Mouse (Mus musculus) heart, adult 2 months (tissue): Measurements from ENCODE around the gene Cygb. TPM values are rescaled to one million over a fixed set of nuclear protein-coding genes. Genes with fewer than 3 reads are reported as not detected.
A peak's percentile ranks its signal among the peaks of the same experiment; 100 is the strongest.

Experiments
- DNase-seq, 2 experiments: peaks; one replicate each; pipeline ENCODE4 v3.0.0; 2021
- H3K27ac ChIP-seq: fragments of 200-600 bp; 2 replicates; pipeline ENCODE4 v1.8.1; 2022
- H3K27me3 ChIP-seq: fragments of 200-500 bp; 2 replicates; pipeline ENCODE4 v1.6.1; 2012; ENCODE audit warnings: mild to moderate bottlenecking, low read length, inconsistent platforms, mixed read lengths; ENCODE audit not compliant: control insufficient read depth, insufficient read depth
- H3K36me3 ChIP-seq: fragments of 200-500 bp; 2 replicates; pipeline ENCODE4 v1.6.1; 2012; ENCODE audit warnings: low read length, inconsistent platforms; ENCODE audit not compliant: control insufficient read depth, insufficient read depth
- H3K4me1 ChIP-seq: fragments of 200-500 bp; 2 replicates; pipeline ENCODE4 v1.6.1; 2011; ENCODE audit warnings: low read length; ENCODE audit not compliant: control insufficient read depth, insufficient read depth
- H3K4me3 ChIP-seq: fragments of 200-600 bp; 2 replicates; pipeline ENCODE4 v1.8.1; 2022
- H3K79me2 ChIP-seq: fragments of 200-500 bp; replicated peaks from 2 replicates; pipeline ENCODE4 v1.6.1; 2012; ENCODE audit warnings: mild to moderate bottlenecking, inconsistent platforms, low read length, moderate library complexity, mixed read lengths; ENCODE audit not compliant: control insufficient read depth, insufficient read depth
- H3K9ac ChIP-seq: fragments of 200-500 bp; 2 replicates; pipeline ENCODE4 v1.6.1; 2012; ENCODE audit warnings: low read depth, mild to moderate bottlenecking, control low read depth, inconsistent platforms, low read length, mixed read lengths
- CTCF ChIP-seq: fragments of 200-600 bp; IDR thresholded peaks from 2 replicates; pipeline ENCODE4 v1.8.1; 2022; ENCODE audit warnings: antibody characterized with exemption, mild to moderate bottlenecking, moderate library complexity
- EP300 ChIP-seq: fragments of 200-500 bp; IDR thresholded peaks from 2 replicates; pipeline ENCODE4 v1.6.1; 2011; ENCODE audit warnings: low read depth, low read length, control low read depth; ENCODE audit not compliant: insufficient read depth
- POLR2A ChIP-seq: fragments of 200-500 bp; IDR thresholded peaks from 2 replicates; pipeline ENCODE4 v1.6.1; 2011; ENCODE audit warnings: mild to moderate bottlenecking, low read depth, low read length, control low read depth; ENCODE audit not compliant: insufficient read depth
- WGBS: fragments of 180-500 bp; shearing (Covaris S2); methylation state at CpG from one replicate; pipeline ENCODE4 v1.1.7; 2018; 5-methylcytosine and 5-hydroxymethylcytosine counted together
- intact Hi-C: fragments of 180-260 bp; cut with DNase I; formaldehyde crosslinking; loops from one replicate; pipeline ENCODE4 v1.15.1; 2025
- polyA plus RNA-seq: library from polyadenylated mRNA; depleted of rRNA; stranded (reverse); fragments of >200 nt; gene quantifications from 2 replicates; pipeline ENCODE4 v1.2.3, GENCODE M21; 2012
- total RNA-seq, 2 experiments: library from RNA; stranded (reverse); gene quantifications; 2 replicates each; pipeline ENCODE4 v1.2.3; 2021

Gene Cygb
- total and polyA plus RNA-seq, 3 experiments: 42.5 to 55.0 (median 50.3) TPM

- 3% methylated on average over 65 of the region's 73 CpGs for WGBS
- H3K27me3 ChIP-seq: no peaks in the 10 kb centered on the region
These were observed 40.4 kb upstream of the Cygb start for GRCm38 (mm10) chr11:116694250-116695193.

DNA sequence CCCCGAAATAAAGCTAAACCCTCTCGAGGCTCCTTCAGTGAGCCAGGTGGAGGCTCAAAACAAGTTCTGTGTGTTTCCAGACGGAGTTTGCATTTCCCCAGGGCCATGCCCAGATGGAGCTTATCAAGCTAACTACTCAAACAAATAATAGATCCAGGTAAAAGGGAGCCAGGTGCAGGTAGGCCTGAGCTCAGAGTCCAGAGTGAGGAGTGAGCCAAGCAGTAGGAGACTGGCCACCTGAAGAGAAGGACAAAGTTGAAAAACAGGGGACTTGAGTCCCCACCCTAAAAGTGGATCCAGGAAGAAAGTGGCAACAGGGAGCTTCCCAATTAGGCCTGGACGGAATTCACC, 39.8 kb upstream of the Cygb start:
- WGBS: 66% methylated on average over 4 of the region's 4 CpGs
- Histone ChIP-seq H3K9ac (peak overlapping the region; percentile 77), H3K36me3 (no peaks in the 10 kb centered on the region), H3K27me3 (no peaks in the 10 kb centered on the region), H3K4me1 (peaks cover 3% of the 10 kb centered on the region), H3K4me3 (peak overlapping the region; percentile 60), H3K79me2 (no peaks in the 10 kb centered on the region), H3K27ac (peak overlapping the region; percentile 80)
- intact Hi-C loops: loop anchor here (5.0 kb wide), 1 partner anchor 43 kb away; no protein-coding TSS in a partner anchor
- no peak for TF ChIP-seq POLR2A
- no peak for DNase-seq

More at GRCm38 (mm10) chr11:116694250-116695193, 40.4 kb upstream of the Cygb start:
- Histone ChIP-seq H3K9ac (peak overlapping the region; percentile 77), H3K36me3 (no peaks in the 10 kb centered on the region), H3K4me3 (peak overlapping the region; percentile 60), H3K4me1 (peaks cover 3% of the 10 kb centered on the region), H3K27ac (peak overlapping the region; percentile 80), H3K79me2 (no peaks in the 10 kb centered on the region)
- intact Hi-C loops: loop anchor here (5.0 kb wide), 2 partner anchors 43 to 113 kb away; no protein-coding TSS in a partner anchor
- DNase-seq: peak; percentile 75 to 78
- TF ChIP-seq CTCF (peak; percentile 58), POLR2A (0 out of 2 replicates have a peak, but pooled peaks have one; percentile 35), EP300 (no peak)

DNA sequence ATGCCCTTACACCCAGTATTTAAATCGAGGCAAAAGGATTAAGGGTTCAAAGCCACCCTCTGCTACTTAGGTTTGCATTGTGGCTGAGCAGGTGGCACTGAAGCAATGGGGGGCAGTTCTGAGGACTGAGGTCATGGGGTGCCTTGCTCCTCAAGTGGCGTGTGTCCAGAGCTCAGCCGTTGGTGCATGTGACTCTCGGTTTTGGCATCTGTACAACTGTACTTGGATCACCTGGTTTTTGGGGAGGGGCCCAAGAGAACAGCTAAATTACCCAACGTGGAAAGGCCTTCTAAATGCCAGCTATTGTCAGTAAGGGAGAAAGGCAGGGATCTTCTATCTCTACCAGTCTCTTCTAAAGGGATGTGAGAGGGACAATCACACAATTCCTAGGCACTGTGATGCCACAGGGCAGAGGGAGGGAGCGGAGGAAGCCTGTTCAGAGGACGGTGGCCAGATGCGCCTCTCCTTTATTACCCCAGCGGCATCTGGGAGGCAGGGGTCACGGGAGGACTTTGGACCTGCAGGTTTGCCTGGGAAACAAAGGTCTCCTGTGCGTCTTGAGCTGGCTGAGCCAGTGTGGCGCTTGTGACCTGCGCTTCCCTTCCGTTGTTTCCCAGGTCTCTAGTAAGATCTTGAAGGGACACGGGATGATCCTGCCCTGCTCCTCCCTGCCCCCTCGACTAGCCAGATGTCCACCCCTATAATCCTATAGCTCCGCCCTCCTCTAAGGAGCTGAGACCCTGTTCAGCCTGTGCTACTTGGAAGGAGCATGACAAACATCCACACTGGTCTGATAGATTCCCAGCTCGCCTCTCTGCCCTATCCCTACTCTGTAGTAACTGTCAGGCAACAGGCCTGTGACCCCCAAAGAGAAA, 36.8 kb upstream of the Cygb start:
- Histone ChIP-seq H3K79me2 (no peaks in the 10 kb centered on the region), H3K9ac (no peak overlapping the region), H3K4me1 (peaks cover 3% of the 10 kb centered on the region), H3K27me3 (no peaks in the 10 kb centered on the region), H3K27ac (no peak overlapping the region), H3K4me3 (no peak overlapping the region), H3K36me3 (no peaks in the 10 kb centered on the region)
- no peak for DNase-seq
- intact Hi-C loops: loop anchor here (5.0 kb wide), 1 partner anchor 46 kb away; no protein-coding TSS in a partner anchor
- WGBS: 71% methylated on average over 18 of the region's 18 CpGs
- TF ChIP-seq EP300: no peak
- no peak for TF ChIP-seq CTCF
- no peak for TF ChIP-seq POLR2A

DNA sequence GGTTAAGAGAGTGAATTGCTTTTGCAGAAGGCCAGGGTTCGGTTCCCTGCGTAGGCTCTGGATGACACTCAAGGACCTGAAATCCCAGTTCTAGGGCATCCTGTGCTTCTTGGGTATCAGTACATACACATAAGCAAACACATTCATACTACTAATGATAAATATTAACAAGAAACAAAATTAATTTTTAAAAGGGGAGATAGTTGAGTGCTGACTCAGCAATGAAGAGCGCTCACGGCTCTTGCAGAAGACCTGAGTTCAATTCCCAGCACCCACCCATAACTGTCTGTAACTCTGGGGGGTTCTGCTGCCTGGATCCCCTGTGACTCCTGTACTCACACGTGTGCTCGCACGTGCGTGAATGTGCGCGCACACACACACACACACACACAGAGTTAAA, 35.5 kb upstream of the Cygb start:
- WGBS: 94% methylated on average over 10 of the region's 10 CpGs
- H3K27me3 ChIP-seq: no peaks in the 10 kb centered on the region
- H3K9ac ChIP-seq: no peak overlapping the region
- no peak for DNase-seq
- TF ChIP-seq POLR2A: no peak
- TF ChIP-seq EP300: no peak
- TF ChIP-seq CTCF: no peak
- intact Hi-C loops: loop anchor here (5.0 kb wide), 1 partner anchor 48 kb away; no protein-coding TSS in a partner anchor
- no peaks in the 10 kb centered on the region for H3K36me3 ChIP-seq
- H3K4me1 ChIP-seq: peaks cover 3% of the 10 kb centered on the region
- no peak overlapping the region for H3K27ac ChIP-seq
- H3K4me3 ChIP-seq: no peak overlapping the region
- H3K79me2 ChIP-seq: no peaks in the 10 kb centered on the region

DNA sequence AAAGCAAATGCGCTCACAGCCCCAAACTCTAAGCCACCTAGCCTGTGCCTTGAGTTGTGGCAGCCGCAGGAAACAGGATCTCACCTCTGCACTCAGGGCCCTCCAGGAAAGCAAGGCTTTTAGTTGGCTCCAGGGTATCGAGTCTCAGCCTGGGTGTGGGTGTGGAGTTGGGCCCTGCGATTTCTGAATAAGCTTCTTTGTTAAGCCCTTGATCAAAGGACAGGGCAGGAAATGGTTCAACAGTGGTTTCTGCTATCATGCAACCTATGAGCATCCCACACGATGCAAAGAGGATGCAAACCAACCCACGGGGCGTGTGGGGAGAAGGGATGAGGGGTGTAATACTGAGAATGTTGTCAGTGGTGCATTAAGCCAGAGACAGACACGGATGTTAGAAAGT, 33.8 kb upstream of the Cygb start:
- no peaks in the 10 kb centered on the region for H3K27me3 ChIP-seq
- TF ChIP-seq CTCF (no peak), POLR2A (no peak), EP300 (no peak)
- H3K79me2 ChIP-seq: no peaks in the 10 kb centered on the region
- no peaks in the 10 kb centered on the region for H3K36me3 ChIP-seq
- 65% methylated on average over 8 of the region's 8 CpGs for WGBS
- H3K27ac ChIP-seq: no peak overlapping the region
- no peaks in the 10 kb centered on the region for H3K4me1 ChIP-seq
- H3K9ac ChIP-seq: no peak overlapping the region
- no peak for DNase-seq
- no peak overlapping the region for H3K4me3 ChIP-seq
- intact Hi-C loops: no loop called here
